Mouse (Mus musculus) B cell, adult 2 months (primary cell): ENCODE results near the gene Ikzf1.

Experiments
- DNase-seq, 2 experiments: peaks; one replicate each; pipeline ENCODE4 v3.0.0; 2022

Ikzf1 gene

GRCm38 (mm10) chr11:11809404-11810175 lies 124.8 kb downstream of the Ikzf1 start:
- no peak for DNase-seq

GRCm38 (mm10) chr11:11811906-11812480 lies 127.2 kb downstream of the Ikzf1 start:
- DNase-seq, result peak; percentile 68 to 70

- no peak for DNase-seq
Measured at GRCm38 (mm10) chr11:11815737-11816136, 130.9 kb downstream of the Ikzf1 start.

- DNase-seq, result no peak
Measured at GRCm38 (mm10) chr11:11818797-11819196, 134.0 kb downstream of the Ikzf1 start.

- no peak for DNase-seq
Measured at GRCm38 (mm10) chr11:11819206-11819605, 134.4 kb downstream of the Ikzf1 start.

GRCm38 (mm10) chr11:11820251-11820650 lies 135.4 kb downstream of the Ikzf1 start:
- DNase-seq, result peak; percentile 74 to 76

GRCm38 (mm10) chr11:11820737-11821136 lies 135.9 kb downstream of the Ikzf1 start:
- peak in 1 of 2 experiments; percentile 3 for DNase-seq

GRCm38 (mm10) chr11:11821387-11821975 lies 136.7 kb downstream of the Ikzf1 start:
- DNase-seq, result no peak
